Mouse (Mus musculus) MEL-GATA-1-ER (cell line): Measurements from ENCODE around the gene Wdr45.

ENCODE experiments used
- DNase-seq: peaks from one replicate; pipeline ENCODE4 v3.0.0-alpha.2; 2012; ENCODE audit warnings: low read depth; ENCODE audit errors: extremely low read depth

Wdr45 gene

GRCm38 (mm10) chrX:7763631-7764393 lies 49.7 kb downstream of the Wdr45 start:
- peak; percentile 74 for DNase-seq

- DNase-seq: no peak
Observed at GRCm38 (mm10) chrX:7764657-7765280, 50.6 kb downstream of the Wdr45 start.

- DNase-seq: no peak
Observed at GRCm38 (mm10) chrX:7765281-7765670, 51.1 kb downstream of the Wdr45 start.

GRCm38 (mm10) chrX:7765764-7766163 lies 51.6 kb downstream of the Wdr45 start:
- DNase-seq: no peak

- DNase-seq: no peak
Observed at GRCm38 (mm10) chrX:7769302-7770017, 55.3 kb downstream of the Wdr45 start.

- no peak for DNase-seq
Observed at GRCm38 (mm10) chrX:7772766-7773165, 58.6 kb downstream of the Wdr45 start.

- no peak for DNase-seq
Observed at GRCm38 (mm10) chrX:7775501-7776205, 61.5 kb downstream of the Wdr45 start.

GRCm38 (mm10) chrX:7776329-7777082 lies 62.4 kb downstream of the Wdr45 start:
- DNase-seq: peak; percentile 74
